Mouse (Mus musculus): ENCODE measurements around the gene Henmt1.
A peak's percentile ranks its signal among the peaks of the same experiment; 100 is the strongest.

GRCm38 (mm10) chr3:108911548-108912413 lies 27.9 kb upstream of the Henmt1 start, which contains the start of gene Prpf38b:
- no peak for TF ChIP-seq CTCF (IDR thresholded peaks at IDR 0.05; ENCODE audit: low read depth, low read length)
- TF ChIP-seq POLR2A (IDR thresholded peaks at IDR 0.05; ENCODE audit: borderline replicate concordance, low read depth, low read length), result peak; percentile 85; the same call in 1 of the 2 replicates
